Mouse (Mus musculus) CD4-positive helper T cell, adult 2 months (primary cell): ENCODE measurements around the gene Tbc1d8.

ENCODE experiments used
- DNase-seq: peaks from one replicate; pipeline ENCODE4 v3.0.0-alpha.2; 2012; ENCODE audit warnings: low read depth, missing footprints, low spot score

Gene Tbc1d8

DNA sequence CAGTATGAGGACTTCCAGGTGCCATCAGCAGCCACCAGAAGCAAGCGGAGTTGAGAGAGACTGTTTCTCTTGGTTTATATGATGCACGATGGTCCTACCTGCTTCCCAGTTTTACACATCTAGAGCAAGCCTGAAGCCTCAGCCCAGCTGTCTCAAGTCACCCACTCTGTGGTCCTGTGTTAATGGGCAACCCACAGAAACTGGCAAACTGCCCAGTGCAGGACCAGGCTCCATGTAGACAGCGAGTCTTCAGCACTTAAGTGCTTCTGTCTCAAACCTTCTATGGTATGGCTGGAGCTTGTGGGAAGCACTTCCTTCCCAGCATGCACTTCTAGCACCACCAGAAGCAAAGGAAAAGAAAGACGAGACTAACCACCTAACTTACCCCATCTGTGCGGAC is 30.3 kb downstream of the Tbc1d8 start:
- DNase-seq: no peak

DNA sequence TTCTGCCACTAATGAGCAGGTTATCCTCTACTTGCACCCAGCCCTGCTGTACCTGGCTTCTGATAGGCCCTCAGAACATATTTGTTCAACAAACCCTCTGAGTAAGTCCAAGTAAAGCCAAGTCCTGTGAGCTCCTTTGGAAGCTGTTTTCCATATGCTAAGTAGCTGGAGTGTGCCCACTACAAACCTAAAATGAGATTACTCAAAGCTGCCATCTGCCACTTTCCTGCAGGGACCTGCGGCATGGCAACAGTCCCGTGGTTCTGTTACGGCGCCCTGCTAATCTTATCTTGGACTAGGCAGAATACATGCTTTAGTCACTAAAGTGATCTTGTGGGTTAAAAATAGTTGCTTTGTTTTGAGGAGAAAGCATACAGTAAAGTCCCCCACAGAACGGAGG is 32.4 kb downstream of the Tbc1d8 start:
- no peak for DNase-seq

DNA sequence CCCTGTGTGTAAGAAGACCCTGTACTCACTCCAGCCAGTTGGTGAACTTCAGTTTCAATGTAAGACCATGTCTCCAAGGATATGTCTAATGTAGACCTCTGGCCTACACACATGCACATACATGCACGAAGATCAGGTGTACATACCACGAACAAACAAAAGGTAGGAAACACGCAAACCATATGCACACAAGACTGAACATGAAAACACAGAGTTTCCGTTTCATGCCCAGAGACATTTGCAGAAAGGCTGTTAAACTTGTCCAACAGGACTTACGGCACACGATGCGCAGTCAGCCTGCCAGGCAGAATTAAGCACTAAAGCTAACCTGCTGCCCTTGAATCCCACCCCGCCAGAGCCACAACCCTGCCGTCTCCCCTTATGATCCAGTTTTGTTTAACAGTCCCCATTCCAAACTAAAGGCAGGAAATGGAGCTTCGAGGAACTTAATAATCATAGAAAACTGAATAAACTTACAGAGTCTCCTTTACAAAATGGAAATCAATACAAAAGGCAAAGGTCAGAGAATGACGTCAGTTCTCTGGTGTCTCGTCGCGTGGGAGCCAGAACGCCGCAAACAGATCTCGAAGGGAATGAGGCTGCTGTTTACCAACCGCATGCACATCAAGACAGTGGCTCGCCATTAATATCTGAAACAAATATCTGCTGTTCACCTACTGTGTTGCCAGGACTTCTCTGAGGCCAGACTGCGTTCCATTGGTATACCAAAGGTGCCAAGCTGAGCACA is 33.1 kb downstream of the Tbc1d8 start:
- no peak for DNase-seq

DNA sequence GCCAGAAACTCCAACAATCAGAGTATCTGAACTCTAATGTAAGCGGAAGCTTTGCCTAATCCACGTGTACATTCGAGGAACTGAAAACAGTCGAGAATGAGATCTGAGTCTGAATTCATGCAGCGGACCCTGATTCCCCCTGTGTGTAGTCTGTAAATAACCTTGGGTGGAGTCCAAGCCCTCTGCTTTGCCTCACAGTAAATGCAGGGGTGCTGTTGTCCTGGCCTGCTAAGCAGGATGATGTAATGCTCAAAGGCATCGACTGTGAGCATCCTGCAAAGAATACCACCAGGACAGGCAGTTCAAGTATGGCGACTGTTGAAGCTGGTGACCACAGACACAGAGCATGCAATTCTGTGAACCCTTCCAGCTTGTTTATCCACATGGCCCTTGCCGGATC is 34.8 kb downstream of the Tbc1d8 start:
- no peak for DNase-seq

DNA sequence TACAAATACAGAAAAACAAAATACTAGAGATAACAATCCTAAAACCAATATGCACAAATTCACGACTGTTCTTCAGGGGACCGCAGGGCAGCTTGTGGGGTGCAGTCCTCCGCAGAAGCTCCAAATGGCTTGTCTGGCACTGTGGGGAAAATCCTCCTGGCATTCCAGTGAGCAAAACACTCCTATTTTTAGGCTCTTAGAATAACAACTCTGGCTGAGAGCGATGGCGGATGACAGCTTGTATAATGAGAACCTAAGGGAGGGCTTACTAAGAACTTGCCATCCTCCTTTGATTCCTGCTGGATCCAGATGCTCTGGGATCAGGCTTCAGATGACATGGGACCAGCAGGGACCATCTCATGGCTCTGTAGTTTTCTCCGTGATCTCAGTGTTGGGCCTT is 36.9 kb downstream of the Tbc1d8 start:
- no peak for DNase-seq

DNA sequence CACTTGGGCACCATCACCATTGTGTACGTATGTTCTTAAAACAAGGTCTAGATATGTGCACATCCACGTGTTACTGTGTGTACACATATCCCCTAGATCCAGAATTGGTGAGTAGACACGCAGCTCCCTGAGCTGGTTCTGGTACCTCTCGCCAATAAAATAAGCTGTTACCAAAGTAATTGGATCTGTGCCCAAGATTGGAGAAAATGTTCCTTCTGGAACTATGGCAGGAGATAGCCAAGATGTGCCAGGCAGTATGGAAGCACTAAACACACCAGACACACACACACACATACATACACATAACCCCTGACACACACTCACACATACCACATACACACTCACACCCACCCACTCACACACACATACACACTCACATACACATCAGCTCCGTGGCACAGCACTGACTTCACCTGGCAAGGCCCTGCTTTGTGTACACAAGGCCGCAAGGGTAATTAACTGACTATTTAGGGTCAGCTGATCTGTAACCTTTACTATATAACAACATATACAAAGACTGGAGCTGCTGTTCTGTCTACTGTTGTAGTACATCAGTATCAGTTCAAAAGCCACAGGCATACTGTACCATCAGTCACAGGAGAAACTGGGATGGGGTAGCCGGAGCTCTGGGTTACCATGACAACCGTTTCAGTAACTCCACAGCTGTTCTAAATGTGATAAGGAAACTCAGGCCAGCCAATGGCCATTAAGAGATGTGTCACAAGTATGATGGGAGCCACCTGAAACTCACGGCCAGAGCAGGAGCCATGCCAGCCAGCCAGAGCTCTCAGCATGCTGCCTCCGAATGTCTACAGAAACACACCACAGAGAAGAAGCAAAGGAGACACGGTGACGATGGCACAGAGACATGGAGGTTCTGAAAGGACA is 38.6 kb downstream of the Tbc1d8 start:
- no peak for DNase-seq

DNA sequence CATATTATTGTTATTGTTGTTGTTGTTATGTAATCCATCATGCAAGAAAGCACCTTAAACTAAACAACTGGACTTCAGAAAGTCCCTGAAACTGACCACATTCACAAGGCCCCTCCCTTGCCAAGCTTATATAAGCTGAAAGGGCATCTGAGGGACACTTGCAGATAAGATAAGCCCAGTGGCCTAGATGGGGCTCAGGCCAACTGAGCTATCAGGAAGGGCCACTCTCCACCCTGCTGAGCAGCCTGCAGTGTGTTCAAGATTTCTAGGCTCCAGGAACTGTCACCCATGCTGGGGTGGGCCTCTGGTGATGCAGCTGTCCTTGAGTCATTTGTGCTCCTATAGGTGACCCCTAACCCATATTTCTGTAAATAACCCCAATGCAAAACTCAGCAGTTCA is 39.9 kb downstream of the Tbc1d8 start:
- DNase-seq: no peak

DNA sequence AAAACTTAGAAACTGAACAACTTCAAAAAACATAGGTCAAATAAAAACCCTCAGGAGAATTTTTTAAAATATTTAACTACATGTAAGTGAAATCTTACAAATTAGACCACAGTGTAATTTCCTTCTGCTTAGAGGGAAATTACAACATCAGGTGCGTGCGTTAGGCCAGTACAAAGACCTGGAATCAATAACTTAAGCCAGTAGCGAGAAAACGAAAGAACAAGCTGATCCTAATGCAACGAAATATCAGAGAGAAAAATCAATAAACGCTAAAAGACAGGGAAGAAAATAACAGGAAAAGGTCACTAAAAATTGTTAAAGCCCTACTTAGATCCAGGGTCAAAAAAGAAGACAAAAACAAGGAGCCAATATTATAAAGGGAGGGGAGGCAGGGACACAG is 44.3 kb downstream of the Tbc1d8 start:
- DNase-seq: no peak

DNA sequence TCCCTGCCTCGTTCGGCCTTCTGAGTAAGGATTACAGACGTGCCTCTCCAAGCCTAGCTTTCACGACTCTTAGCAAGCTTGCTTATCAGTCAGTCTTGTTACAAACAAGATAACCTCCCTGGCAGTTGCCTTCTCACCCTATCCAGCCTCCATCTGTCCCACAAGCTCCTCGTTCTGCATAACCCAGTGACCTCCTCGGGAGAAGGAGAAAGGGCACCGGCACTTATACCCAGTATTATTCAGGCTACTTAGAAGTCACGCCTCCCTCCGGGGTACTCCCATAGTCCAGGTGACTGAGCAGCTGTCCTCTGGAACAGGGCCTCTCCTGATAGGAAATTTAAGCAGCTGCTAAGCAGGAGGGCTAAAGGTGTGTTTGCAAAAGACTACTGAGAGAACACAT is 48.5 kb downstream of the Tbc1d8 start:
- DNase-seq: no peak

DNA sequence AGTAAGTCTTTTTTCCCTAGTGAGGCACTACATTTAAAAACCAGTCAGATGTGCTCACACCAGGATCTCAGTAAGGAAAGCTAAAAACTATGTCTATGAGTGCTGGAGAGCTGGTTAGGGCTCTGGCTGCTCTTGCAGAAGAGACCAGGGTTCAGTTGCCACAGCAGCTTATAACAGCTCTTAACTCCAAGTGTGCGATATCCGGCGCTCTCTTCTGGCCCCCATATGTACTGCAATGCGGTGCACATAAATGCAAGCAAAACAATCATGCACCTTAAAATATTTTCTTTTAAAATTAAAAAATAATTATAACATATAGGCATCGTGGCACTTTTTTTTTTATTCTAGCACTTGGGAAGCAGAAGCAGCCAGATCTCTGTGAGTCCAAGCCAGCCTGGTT is 49.5 kb downstream of the Tbc1d8 start:
- no peak for DNase-seq

DNA sequence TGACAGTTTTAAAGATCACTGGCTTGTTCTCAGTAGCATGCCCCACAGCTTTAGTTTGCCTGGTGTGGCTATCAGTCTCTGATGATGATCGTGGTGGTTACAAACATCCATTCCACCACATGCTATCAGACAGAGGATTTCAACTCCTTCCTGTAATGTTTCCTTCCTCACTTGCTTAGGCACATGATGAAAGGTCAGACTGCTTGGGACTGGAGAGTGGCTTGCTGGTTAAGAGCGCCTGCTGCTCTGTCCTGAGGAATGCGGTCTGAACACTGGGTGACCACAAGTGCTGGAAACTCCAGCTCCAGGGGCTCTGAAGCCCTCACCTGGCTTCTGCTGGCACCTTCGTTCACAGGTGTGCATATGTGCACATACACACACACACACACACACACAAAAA is 50.3 kb downstream of the Tbc1d8 start:
- DNase-seq: no peak

DNA sequence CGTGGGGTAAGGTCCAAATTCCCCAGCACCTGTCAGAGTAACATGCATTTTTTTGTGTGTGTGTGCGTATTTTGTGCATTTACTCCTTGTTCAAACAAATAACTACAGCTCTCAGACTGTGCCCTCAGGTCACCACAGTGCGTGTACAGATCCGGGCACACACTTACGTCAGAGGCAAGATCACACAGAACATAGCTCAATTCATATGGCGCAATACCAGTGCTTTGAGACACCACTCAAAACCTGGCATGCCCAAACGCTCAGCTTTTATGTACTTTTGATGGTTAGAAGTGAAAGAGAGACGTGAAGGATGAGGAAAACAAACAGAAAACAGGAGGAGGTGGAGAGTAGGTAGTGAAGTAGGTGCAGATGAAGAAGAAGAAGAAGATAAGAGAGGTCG is 53.1 kb downstream of the Tbc1d8 start:
- no peak for DNase-seq

DNA sequence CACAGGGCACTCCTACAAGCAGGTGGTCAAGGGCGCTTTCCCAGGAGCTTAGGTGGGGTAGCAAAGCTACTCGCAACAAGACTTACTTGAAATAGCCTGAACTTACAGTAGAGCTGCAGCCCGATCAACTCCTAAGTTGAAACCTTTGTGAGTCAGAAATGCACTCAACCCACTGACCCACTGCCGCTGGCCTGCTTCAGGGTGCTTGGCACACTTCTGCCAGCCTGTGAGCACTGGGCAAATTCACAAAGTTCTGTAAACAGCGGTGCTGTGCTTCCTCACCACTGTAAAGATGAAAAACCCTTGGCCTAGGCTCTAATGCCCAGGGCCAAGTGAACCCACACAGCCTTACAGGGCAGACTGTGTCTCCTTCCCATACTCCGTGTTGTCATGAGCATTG is 57.6 kb downstream of the Tbc1d8 start:
- DNase-seq: no peak

DNA sequence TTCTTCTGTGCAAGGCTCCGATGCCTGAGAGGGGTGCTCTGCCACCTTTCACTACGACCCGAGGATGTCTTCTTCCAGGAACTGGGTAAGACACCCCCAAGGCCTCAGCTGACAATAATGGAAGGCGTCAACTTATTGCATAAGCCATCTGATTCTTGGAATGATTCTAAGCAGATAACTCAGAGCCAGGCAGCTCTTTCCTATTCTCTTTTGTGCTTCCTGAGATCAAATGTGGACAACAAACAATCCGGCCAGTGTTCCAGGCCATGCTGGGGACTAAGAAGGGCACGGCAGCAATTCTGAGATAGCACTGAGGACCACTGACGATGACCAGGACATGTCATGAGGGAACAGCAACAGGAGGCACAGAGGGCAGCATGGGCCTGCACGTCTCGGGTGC is 59.7 kb downstream of the Tbc1d8 start:
- DNase-seq: no peak

DNA sequence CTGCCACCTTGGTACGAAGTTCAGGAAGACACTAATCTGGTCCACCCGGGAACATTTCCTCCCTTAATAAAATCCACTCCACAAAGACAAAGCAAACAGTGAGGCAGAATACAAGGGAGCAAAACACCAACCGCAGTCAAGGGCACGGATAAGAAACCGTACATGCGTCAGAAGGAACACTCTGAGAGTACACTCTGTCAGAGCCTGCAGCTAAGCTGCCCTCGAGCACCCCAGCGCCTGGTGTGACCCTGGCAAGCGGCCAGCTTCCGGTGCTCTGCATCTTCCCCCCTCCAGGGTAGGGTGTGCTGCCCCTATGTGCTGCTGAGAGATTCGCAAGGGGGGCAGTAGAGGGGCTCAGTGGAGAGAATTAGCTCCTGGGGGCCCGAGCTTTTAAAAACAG is 60.7 kb downstream of the Tbc1d8 start:
- no peak for DNase-seq

DNA sequence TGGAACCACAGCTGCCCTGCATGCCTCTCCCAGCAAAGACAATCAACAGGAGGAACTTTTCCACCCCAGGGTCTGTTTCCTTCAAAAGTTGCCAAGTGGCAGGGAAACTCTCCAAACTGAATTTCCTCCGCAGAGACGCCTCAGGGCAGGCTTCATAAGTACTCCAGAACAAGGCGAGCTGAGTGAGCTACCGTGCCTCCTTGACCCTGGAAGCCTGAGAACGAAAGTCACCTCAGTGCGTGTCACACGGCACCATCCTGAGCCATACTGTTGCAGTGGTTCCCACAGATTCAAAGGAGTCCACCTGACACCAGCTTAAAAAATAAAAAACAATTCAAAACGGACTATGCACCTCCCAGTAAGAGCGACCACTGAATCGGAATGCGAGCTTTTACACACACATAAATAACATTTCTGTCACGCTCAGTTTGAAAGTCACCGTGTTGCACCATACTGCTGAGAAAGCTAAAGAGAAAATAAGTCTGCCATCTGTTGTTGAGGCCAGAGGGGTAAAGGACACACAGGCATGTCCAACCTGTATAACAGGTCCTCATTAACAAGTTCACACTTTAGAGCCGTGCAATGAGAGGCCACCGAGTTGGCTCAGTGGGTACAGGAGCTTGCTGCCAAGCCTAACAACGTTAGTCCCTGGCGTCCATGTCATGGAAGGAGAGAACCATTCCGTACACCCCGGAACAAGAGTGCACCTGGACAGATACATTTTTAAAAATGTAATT is 68.3 kb downstream of the Tbc1d8 start:
- DNase-seq: no peak

DNA sequence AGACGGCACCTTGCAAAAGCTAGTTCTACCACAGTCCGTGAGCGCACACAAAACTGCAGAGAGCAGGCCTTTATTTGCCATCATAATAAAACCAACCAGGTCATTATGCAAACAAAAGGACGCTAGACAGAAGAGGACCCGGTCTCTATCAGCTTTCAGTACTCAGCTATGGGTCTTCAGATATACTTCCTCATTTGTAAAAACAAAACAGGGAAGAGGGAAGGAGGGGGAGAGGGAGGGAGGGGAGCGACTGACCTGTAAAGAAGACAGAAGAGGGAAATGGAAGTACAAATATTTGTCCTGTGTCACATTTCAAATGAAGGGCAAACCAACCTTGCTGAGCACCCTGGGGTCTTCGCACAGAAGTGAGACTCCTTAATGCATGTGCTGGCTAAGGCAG is 69.9 kb downstream of the Tbc1d8 start:
- no peak for DNase-seq

DNA sequence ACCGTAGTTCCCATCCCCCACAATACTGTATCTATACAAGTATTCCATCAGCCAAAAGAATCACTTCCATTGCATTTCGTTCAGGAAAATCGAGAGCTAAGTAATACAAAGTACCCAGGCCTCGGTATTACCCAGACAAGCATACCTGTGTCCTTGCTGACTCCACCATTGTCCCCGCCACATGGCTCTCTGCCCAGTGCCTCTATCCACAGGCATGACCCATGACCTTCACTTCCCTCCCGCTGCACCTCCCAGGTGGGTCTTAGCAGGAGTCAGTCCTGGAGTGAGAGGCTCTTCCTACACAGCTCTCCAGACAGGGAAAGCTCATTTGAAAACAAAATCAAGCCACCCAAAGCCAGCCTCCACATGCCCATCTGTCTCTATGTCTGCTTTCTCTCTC is 70.4 kb downstream of the Tbc1d8 start:
- no peak for DNase-seq

DNA sequence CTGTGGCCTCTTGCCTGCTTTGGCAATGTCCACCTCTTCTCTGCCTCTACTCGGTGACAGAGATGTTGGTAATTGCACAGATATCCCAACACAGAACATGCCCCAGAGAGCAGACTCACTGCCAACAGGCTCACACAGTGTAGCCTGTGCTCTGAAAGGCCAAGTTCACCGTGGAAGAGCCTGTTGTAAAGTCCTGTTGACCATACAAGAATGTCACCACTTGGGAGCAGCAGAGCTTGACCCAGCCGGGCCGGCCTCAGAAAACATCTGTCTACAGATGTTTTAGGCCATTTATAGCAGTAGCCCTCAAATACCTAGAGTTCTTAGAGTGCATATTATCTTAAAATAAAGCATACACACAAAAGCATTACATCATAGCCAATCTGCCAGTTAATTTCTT is 71.4 kb downstream of the Tbc1d8 start:
- DNase-seq: no peak

DNA sequence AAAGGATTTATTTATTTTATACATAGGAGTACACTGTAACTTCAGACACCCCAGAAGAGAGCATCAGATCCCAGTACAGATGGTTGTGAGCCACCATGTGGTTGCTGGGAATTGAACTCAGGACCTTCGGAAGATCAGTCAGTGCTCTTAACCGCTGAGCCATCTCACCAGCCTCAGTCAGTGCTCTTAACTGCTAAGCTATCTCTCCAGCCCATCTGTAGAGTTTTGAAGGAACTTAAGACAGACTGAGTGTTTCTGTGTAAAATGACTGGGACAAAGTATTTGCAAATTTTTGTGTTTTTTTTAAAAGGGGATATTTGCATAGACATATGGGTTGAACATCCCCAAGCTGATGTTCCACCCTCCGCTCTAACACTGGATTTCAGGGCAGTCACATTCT is 78.4 kb downstream of the Tbc1d8 start:
- DNase-seq: no peak

DNA sequence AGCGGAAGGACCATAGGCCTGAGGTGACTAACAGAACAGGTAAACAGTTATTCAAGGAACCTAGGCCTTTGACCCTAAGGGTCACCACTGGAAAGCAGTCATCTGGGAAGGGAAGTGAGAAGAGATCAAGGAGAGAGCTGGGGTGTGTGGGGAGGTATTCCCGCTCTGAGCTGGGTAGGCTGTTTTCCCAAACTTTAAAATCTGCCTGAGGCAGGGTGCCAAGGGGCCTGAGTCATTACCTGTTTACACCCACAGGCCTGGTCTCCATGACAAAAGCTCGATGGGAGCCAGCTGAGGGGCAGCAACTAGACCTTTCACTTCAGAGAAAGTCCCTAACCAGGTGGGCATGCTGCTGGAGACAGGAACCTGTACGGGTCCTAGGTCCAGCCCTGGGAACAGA is 79.3 kb downstream of the Tbc1d8 start:
- DNase-seq: no peak

DNA sequence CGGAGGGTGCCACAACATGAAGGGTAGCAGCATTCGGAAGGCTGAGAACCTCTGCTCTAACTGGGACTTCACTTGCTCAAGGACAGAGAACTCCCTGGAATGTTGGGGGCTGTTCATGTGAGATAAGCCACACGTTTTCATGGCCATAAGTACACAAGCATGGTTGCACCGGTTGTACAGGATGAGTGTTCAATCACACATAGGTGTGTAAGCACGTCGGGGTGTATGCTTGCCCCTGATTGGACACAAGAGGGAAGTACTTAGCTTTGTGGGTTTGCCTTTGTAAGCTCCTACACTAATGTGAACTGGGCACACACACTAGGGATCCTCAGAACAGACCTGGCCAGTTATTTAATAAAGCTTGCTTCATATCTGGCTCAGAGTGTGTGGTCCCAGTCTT is 80.3 kb downstream of the Tbc1d8 start:
- no peak for DNase-seq

DNA sequence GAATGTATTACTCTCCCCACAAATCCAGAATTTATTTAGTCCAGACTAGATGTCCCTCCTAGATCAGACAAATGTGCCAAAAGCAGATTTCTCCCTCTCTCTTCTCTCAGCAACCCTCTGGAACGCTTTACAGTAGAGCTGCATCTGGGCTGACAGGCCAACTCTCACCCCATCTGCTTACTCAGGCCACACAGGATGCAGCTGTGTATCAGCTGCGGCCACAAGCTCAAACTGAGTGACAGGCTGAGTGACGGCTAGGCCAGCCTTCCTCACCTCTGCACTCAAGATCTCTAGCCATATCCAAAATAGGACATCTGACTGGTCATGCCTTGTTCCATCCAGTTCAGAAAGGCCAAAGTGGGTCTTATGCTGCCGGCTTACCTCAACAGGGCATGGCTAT is 82.2 kb downstream of the Tbc1d8 start:
- no peak for DNase-seq
